Mouse (Mus musculus) ES-E14 (cell line): ENCODE measurements around the gene Dld. TPM values are rescaled to one million over a fixed set of nuclear protein-coding genes. Genes with fewer than 3 reads are reported as not detected.

Experiments used
- DNase-seq: peaks from one replicate; pipeline ENCODE4 v3.0.0-alpha.2; 2013; ENCODE audit warnings: low read depth, low spot score
- H3K27ac ChIP-seq: 2 replicates; pipeline ENCODE4 v1.5.1; 2012; ENCODE audit warnings: low read depth, mild to moderate bottlenecking, low read length, moderate library complexity, mixed read lengths; ENCODE audit not compliant: poor library complexity, insufficient read depth, severe bottlenecking
- H3K36me3 ChIP-seq: 2 replicates; pipeline ENCODE4 v1.6.1; 2012; ENCODE audit warnings: mild to moderate bottlenecking, low read length, moderate library complexity, mixed read lengths; ENCODE audit not compliant: control insufficient read depth, poor library complexity, insufficient read depth, severe bottlenecking
- H3K4me1 ChIP-seq, 2 experiments: fragments of 150-350 bp in 1 of 2; sonication (generic) in 1 of 2; 2 replicates each; pipeline ENCODE4 v1.6.1; 2012; ENCODE audit warnings: low read length in 2 of 2, mild to moderate bottlenecking in 1 of 2, mixed read lengths in 1 of 2; ENCODE audit not compliant: control insufficient read depth in 2 of 2, insufficient read depth in 2 of 2, poor library complexity in 1 of 2
- H3K4me3 ChIP-seq, 2 experiments: fragments of 150-350 bp in 1 of 2; sonication (generic) in 1 of 2; 2 replicates each; pipeline ENCODE4 v1.5.1; 2012; ENCODE audit warnings: low read length in 2 of 2, low read depth in 1 of 2, mild to moderate bottlenecking in 1 of 2, mixed read lengths in 1 of 2; ENCODE audit not compliant: insufficient read depth in 1 of 2, poor library complexity in 1 of 2, severe bottlenecking in 1 of 2
- H3K9ac ChIP-seq: 2 replicates; pipeline ENCODE4 v1.6.1; 2012; ENCODE audit warnings: low read depth, mild to moderate bottlenecking, low read length, mixed read lengths; ENCODE audit not compliant: poor library complexity, insufficient read depth, severe bottlenecking
- H3K9me3 ChIP-seq: fragments of 150-350 bp; sonication (generic); 2 replicates; pipeline ENCODE4 v1.6.1; 2012; ENCODE audit warnings: low read depth, mild to moderate bottlenecking, low read length; ENCODE audit not compliant: control insufficient read depth, insufficient read depth
- CHD2 ChIP-seq: IDR thresholded peaks from 2 replicates; pipeline ENCODE4 v1.6.1; 2014; ENCODE audit warnings: mild to moderate bottlenecking, low read depth, low read length, inconsistent platforms
- HCFC1 ChIP-seq: IDR thresholded peaks from 2 replicates; pipeline ENCODE4 v1.6.1; 2012; ENCODE audit warnings: low read length, inconsistent platforms, borderline replicate concordance; ENCODE audit not compliant: insufficient read depth
- MAFK ChIP-seq: IDR thresholded peaks from 2 replicates; pipeline ENCODE4 v1.6.1; 2014; ENCODE audit warnings: mild to moderate bottlenecking, low read depth, low read length, inconsistent platforms; ENCODE audit not compliant: insufficient read depth
- ZC3H11A ChIP-seq: IDR thresholded peaks from 2 replicates; pipeline ENCODE4 v1.6.1; 2012; ENCODE audit warnings: low read depth, mild to moderate bottlenecking, inconsistent platforms, low read length, borderline replicate concordance
- ZNF384 ChIP-seq: IDR thresholded peaks from 2 replicates; pipeline ENCODE4 v1.6.1; 2012; ENCODE audit warnings: low read depth, low read length, inconsistent platforms
- in situ Hi-C, 2 experiments: fragments of 600-800 bp; cut with MboI; formaldehyde crosslinking; loops; one replicate each; pipeline ENCODE4 v1.15.1; 2025; ENCODE audit warnings: low sequenced_read_pairs in 2 of 2, inconsistent platforms in 1 of 2; ENCODE audit not compliant: unreplicated experiment in 2 of 2
- total RNA-seq: library from RNA; depleted of rRNA; stranded (reverse); fragments of 300-350 nt; gene quantifications from 2 replicates; pipeline ENCODE4 v1.2.3, GENCODE M21; 2012

The Dld gene
- total RNA-seq, 1 experiment = 62.8 TPM

- peaks cover 14% of the 10 kb centered on the region; the same call in 1 of the 2 replicates for H3K36me3 ChIP-seq
- in situ Hi-C loops = no loop called here
- no peaks in the 10 kb centered on the region for H3K9me3 ChIP-seq
- no peak overlapping the region for H3K9ac ChIP-seq
- TF ChIP-seq ZC3H11A (no peak), HCFC1 (no peak), ZNF384 (no peak), CHD2 (no peak), MAFK (no peak)
- DNase-seq = peak; percentile 41
- H3K27ac ChIP-seq = no peak overlapping the region
- peaks cover 10 to 12% of the 10 kb centered on the region in 2 experiments for H3K4me1 ChIP-seq
- H3K4me3 ChIP-seq = no peak overlapping the region
Measured at GRCm38 (mm10) chr12:31293361-31294142, 57.7 kb downstream of the Dld start.

DNA sequence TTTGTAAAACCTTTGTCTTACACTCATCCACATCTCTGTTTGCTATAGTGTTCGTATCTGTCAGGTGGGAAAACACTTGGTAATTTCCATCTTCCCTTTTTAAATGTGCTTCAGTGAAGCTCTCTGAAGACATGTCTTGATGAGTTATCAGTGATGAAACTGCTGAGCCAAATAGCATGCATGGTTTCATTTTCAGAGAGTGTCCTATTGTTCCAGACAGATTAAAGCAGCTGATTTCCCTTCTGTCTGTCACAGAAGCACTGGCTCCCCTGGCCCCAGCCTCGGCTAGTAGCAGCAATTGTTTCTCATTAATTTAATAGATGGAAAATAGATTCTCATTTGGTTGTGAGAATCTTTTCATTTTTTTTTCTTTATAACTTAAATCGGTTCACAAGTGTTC, 60.3 kb downstream of the Dld start:
- peaks cover 21% of the 10 kb centered on the region; the same call in 1 of the 2 replicates for H3K36me3 ChIP-seq
- H3K4me1 ChIP-seq = peaks cover 10 to 12% of the 10 kb centered on the region in 2 experiments
- DNase-seq = no peak
- no peak overlapping the region for H3K4me3 ChIP-seq
- no peak overlapping the region for H3K9ac ChIP-seq
- H3K9me3 ChIP-seq = no peaks in the 10 kb centered on the region
- H3K27ac ChIP-seq = no peak overlapping the region
- TF ChIP-seq MAFK (no peak), ZC3H11A (no peak), HCFC1 (no peak), CHD2 (no peak), ZNF384 (no peak)
- in situ Hi-C loops = no loop called here

- H3K4me3 ChIP-seq = no peak overlapping the region
- H3K9ac ChIP-seq = no peak overlapping the region
- TF ChIP-seq ZC3H11A (no peak), CHD2 (no peak), ZNF384 (no peak), MAFK (no peak), HCFC1 (no peak)
- peaks cover 6 to 8% of the 10 kb centered on the region in 2 experiments; a peak in 2 of 4 replicates for H3K4me1 ChIP-seq
- no peak overlapping the region for H3K27ac ChIP-seq
- in situ Hi-C loops = no loop called here
- H3K9me3 ChIP-seq = no peaks in the 10 kb centered on the region
- no peak for DNase-seq
- peaks cover 23% of the 10 kb centered on the region for H3K36me3 ChIP-seq
Measured at GRCm38 (mm10) chr12:31289046-31289445, 62.2 kb downstream of the Dld start.

GRCm38 (mm10) chr12:31283617-31284136, 67.6 kb downstream of the Dld start:
- Histone ChIP-seq H3K36me3 (peaks cover 24% of the 10 kb centered on the region), H3K27ac (no peak overlapping the region), H3K9me3 (no peaks in the 10 kb centered on the region), H3K4me3 (no peak overlapping the region), H3K4me1 (no peaks in the 10 kb centered on the region), H3K9ac (no peak overlapping the region)
- DNase-seq = no peak
- in situ Hi-C loops = no loop called here
- TF ChIP-seq MAFK = no peak
- no peak for TF ChIP-seq ZC3H11A
- no peak for TF ChIP-seq CHD2
- TF ChIP-seq ZNF384 = no peak
- TF ChIP-seq HCFC1 = no peak
